Mouse (Mus musculus) midbrain, postnatal 0 days (tissue): ENCODE results near the gene Map4k5. TPM values are rescaled to one million over a fixed set of nuclear protein-coding genes. Genes with fewer than 3 reads are reported as not detected.

Experiments
- ATAC-seq: fragments of 200-750 bp; cut with Nextera tagmentation; 2 replicates; pipeline ENCODE4 v1.8.0; 2017; ENCODE audit warnings: moderate number of reproducible peaks, mild to moderate bottlenecking, moderate TSS enrichment, moderate library complexity; ENCODE audit not compliant: low FRiP score
- DNase-seq: peaks from one replicate; pipeline ENCODE4 v3.0.0-alpha.2; 2015; ENCODE audit warnings: low spot score
- H3K27ac ChIP-seq: fragments of 300-500 bp; sonication (generic); 2 replicates; pipeline ENCODE4 v1.5.1; 2014; ENCODE audit warnings: low read depth, mild to moderate bottlenecking, low read length, mixed read lengths
- H3K27me3 ChIP-seq: fragments of 300-500 bp; sonication (generic); 2 replicates; pipeline ENCODE4 v1.6.1; 2014; ENCODE audit warnings: low read length, control low read depth, mixed read lengths; ENCODE audit not compliant: insufficient read depth
- H3K36me3 ChIP-seq: fragments of 300-500 bp; sonication (generic); 2 replicates; pipeline ENCODE4 v1.6.1; 2014; ENCODE audit warnings: low read length, control low read depth, mixed read lengths; ENCODE audit not compliant: insufficient read depth
- H3K4me1 ChIP-seq: fragments of 300-500 bp; sonication (generic); 2 replicates; pipeline ENCODE4 v1.6.1; 2014; ENCODE audit warnings: mild to moderate bottlenecking, control low read depth, antibody characterized with exemption, low read length, mixed read lengths; ENCODE audit not compliant: insufficient read depth
- H3K4me2 ChIP-seq: fragments of 300-500 bp; sonication (generic); 2 replicates; pipeline ENCODE4 v1.6.1; 2014; ENCODE audit warnings: low read depth, mild to moderate bottlenecking, low read length, mixed read lengths; ENCODE audit not compliant: poor library complexity, severe bottlenecking
- H3K4me3 ChIP-seq: fragments of 300-500 bp; sonication (generic); 2 replicates; pipeline ENCODE4 v1.5.1; 2014; ENCODE audit warnings: low read depth, mild to moderate bottlenecking, low read length, moderate library complexity
- H3K9ac ChIP-seq: fragments of 300-500 bp; sonication (generic); replicated peaks from 2 replicates; pipeline ENCODE4 v1.6.1; 2014; ENCODE audit warnings: mild to moderate bottlenecking, low read length, moderate library complexity, mixed read lengths; ENCODE audit not compliant: poor library complexity, severe bottlenecking
- H3K9me3 ChIP-seq: fragments of 300-500 bp; sonication (generic); 2 replicates; pipeline ENCODE4 v1.6.1; 2016; ENCODE audit warnings: low read length, control low read depth
- CTCF ChIP-seq: IDR thresholded peaks from 2 replicates; pipeline ENCODE4 v1.5.1; 2016; ENCODE audit warnings: antibody characterized with exemption, mild to moderate bottlenecking
- WGBS: fragments of 180-500 bp; shearing (Covaris S2); extraction: QIAGEN DNeasy Blood & Tissue Kit; methylation state at CpG from one replicate; pipeline ENCODE4 v1.1.7; 2014; 5-methylcytosine and 5-hydroxymethylcytosine counted together
- microRNA counts: library from miRNA; unstranded; fragments of <30 nt; microRNA quantifications from one replicate; lab custom pipeline; 2015
- microRNA-seq: library from miRNA; unstranded; fragments of <30 nt; microRNA quantifications from one replicate; pipeline ENCODE4, GENCODE M21; 2016; ENCODE audit warnings: borderline number of aligned reads
- polyA plus RNA-seq: library from polyadenylated mRNA; unstranded; fragments of >200 nt; fragmentation: Nextera tagmentation; extraction: Ambion mirVana; gene quantifications from 2 replicates; pipeline ENCODE4 v1.2.1, GENCODE M21; 2015
- total RNA-seq: library from RNA; depleted of rRNA; stranded (reverse); fragments of >200 nt; gene quantifications from 2 replicates; pipeline ENCODE4 v1.2.3, GENCODE M21; 2014; rRNA removed

Gene Map4k5
- total and polyA plus RNA-seq, 2 experiments from 2014 or later: 16.9 to 33.9 TPM

- H3K36me3 ChIP-seq: no peaks in the 10 kb centered on the region
- ATAC-seq (peak; percentile 83), DNase-seq (peak; percentile 87)
- H3K9me3 ChIP-seq: no peaks in the 10 kb centered on the region
- WGBS: 15% methylated on average over 22 of the region's 22 CpGs
- peak; percentile 80 for TF ChIP-seq CTCF
- H3K4me3 ChIP-seq: no peak overlapping the region
- no peak overlapping the region for H3K9ac ChIP-seq
- H3K4me1 ChIP-seq: no peaks in the 10 kb centered on the region
- no peak overlapping the region for H3K27ac ChIP-seq
- peak overlapping the region; percentile 33 for H3K4me2 ChIP-seq
- no peaks in the 10 kb centered on the region for H3K27me3 ChIP-seq
Measured at GRCm38 (mm10) chr12:69757418-69758141, 135.4 kb downstream of the Map4k5 start.

DNA sequence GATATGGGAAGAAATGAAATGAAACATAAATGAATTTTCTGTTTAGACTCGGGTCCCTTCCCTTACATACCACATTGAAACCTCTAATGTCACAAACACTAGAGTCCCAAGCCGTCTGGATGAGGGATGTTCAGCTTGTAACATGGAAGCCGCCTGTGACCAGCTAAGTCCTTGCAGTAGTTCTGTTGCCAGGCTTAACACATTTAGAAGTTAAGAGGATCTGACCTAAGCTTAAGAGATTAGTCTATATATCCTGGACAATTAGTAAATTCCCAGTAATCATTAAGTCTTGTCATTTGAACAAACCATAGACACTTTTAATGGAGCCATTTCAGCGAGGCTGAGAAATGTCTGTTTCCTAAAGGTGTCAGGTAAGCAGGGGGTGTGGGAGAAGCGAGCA lies 137.0 kb downstream of the Map4k5 start:
- ATAC-seq (no peak), DNase-seq (no peak)
- Histone ChIP-seq H3K4me2 (no peak overlapping the region), H3K4me3 (no peak overlapping the region), H3K27me3 (no peaks in the 10 kb centered on the region), H3K4me1 (no peaks in the 10 kb centered on the region), H3K9me3 (no peaks in the 10 kb centered on the region), H3K27ac (no peak overlapping the region), H3K36me3 (no peaks in the 10 kb centered on the region), H3K9ac (no peak overlapping the region)
- 74% methylated on average over 5 of the region's 5 CpGs for WGBS
- no peak for TF ChIP-seq CTCF

DNA sequence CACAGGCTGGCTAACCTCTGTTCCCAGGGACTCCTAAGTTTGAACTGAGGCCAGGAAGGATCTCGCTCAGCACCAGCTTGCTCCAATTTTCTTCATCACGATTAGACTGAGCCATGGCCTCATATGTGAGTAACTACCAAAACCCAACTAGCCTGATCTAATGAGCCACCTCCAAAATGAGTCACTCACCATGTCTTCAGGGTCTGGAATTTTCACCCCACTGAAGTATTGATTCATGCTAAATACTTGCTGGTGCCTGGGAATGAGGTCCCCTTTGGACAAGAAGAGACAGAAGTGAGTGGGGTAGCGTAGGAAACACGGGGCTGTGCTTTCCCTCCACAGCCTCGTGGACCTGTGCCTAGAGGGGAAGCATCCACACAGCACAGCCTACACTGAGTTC lies 139.1 kb downstream of the Map4k5 start:
- Histone ChIP-seq H3K4me1 (no peaks in the 10 kb centered on the region), H3K9me3 (no peaks in the 10 kb centered on the region), H3K4me2 (no peak overlapping the region), H3K36me3 (0 out of 2 replicates have a peak, but pooled peaks cover under 1% of the 10 kb centered on the region), H3K27me3 (no peaks in the 10 kb centered on the region), H3K27ac (no peak overlapping the region), H3K9ac (no peak overlapping the region), H3K4me3 (no peak overlapping the region)
- 89% methylated on average over 5 of the region's 5 CpGs for WGBS
- ATAC-seq (no peak), DNase-seq (no peak)
- no peak for TF ChIP-seq CTCF

MicroRNAs encoded within 50 kb of the gene (microRNA counts, 519-probe panel; counts per million panel counts)
- 528 counts per million, percentile 58 among the panel's probes with 10 or more counts for microRNA mmu-miR-681 (lab: Ali Mortazavi, UCI)

Small RNA genes within 50 kb of the gene (microRNA-seq; reads per million reads assigned to microRNA genes)
- gene Mir681: not detected

Other genes starting within 250 kb of the Map4k5 start
- gene Sos2, start 211.3 kb downstream of the Map4k5 start, total RNA-seq: 32.3 and 33.6 TPM in 2 replicates
- 6.3 and 7.7 TPM in 2 replicates for gene Sos2, start 211.3 kb downstream of the Map4k5 start, polyA plus RNA-seq
- 11.0 and 14.8 TPM in 2 replicates for gene L2hgdh, start 168.3 kb downstream of the Map4k5 start, total RNA-seq
- gene L2hgdh, start 168.3 kb downstream of the Map4k5 start, polyA plus RNA-seq: 9.7 and 9.8 TPM in 2 replicates
- gene Atp5s, start 168.2 kb downstream of the Map4k5 start, total RNA-seq: 19.8 and 41.7 TPM in 2 replicates
- 39.1 and 44.4 TPM in 2 replicates for gene Atp5s, start 168.2 kb downstream of the Map4k5 start, polyA plus RNA-seq
- 40.3 and 46.0 TPM in 2 replicates for gene Cdkl1, start 101.9 kb downstream of the Map4k5 start, total RNA-seq
- 21.7 and 21.8 TPM in 2 replicates for gene Cdkl1, start 101.9 kb downstream of the Map4k5 start, polyA plus RNA-seq
- gene Atl1, start 586 bp downstream of the Map4k5 start, total RNA-seq: 121 and 230 TPM in 2 replicates
- gene Atl1, start 586 bp downstream of the Map4k5 start, polyA plus RNA-seq: 170 and 179 TPM in 2 replicates
- 16.0 and 17.8 TPM in 2 replicates for gene Sav1, start 93.8 kb upstream of the Map4k5 start, total RNA-seq
- 1.9 and 2.0 TPM in 2 replicates for gene Sav1, start 93.8 kb upstream of the Map4k5 start, polyA plus RNA-seq
- gene Nin, start 220.5 kb upstream of the Map4k5 start, total RNA-seq: 25.0 and 25.8 TPM in 2 replicates
- 4.9 and 7.9 TPM in 2 replicates for gene Nin, start 220.5 kb upstream of the Map4k5 start, polyA plus RNA-seq